Mouse (Mus musculus): ENCODE measurements around the gene Pfas. TPM values are rescaled to one million over a fixed set of nuclear protein-coding genes. Genes with fewer than 3 reads are reported as not detected.
"Not testable (repeated sequence)": the region's sequence is repeated elsewhere in the genome, so short reads cannot be mapped to it uniquely, and the experiment has no call there.

The Pfas gene
- polyA plus RNA-seq, 1 experiment from 2014 or later = 45.9 TPM

GRCm38 (mm10) chr11:68965050-68965449 is 43.2 kb downstream of the Pfas start:
- ATAC-seq (replicated peaks; ENCODE audit: low FRiP score) = no peak
- Histone ChIP-seq H3K4me3 (replicated peaks) (no peak overlapping the region), H3K27ac (no peak overlapping the region), H3K9me3 (replicated peaks) (no peaks in the 10 kb centered on the region), H3K27me3 (0 out of 2 replicates have a peak, but pooled peaks cover 2% of the 10 kb centered on the region), H3K9ac (no peak overlapping the region), H3K4me2 (no peak overlapping the region), H3K36me3 (no peaks in the 10 kb centered on the region), H3K4me1 (peaks cover 26% of the 10 kb centered on the region)

DNA sequence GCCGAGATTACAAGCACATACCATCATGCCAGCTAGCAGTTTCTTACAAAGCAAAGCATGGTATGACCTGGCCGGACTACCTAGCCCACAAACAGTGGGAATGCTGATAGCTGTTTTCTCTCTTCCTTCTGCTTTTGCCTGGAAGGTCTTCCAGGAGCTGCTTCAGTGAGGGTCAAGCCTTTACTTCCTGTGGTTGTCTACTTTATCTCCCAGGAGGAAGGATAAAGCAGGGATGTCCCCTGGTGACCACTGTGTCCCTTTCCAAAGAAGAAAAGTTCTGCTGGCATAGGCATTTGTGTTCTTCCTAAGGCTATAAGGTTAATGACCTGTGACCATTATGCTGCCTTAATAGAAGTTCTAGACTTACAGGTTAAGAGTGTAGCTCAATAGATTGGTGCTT is 44.9 kb downstream of the Pfas start:
- no peak overlapping the region for H3K27ac ChIP-seq
- ATAC-seq (replicated peaks; ENCODE audit: low FRiP score) = no peak
- WGBS = 72% methylated on average over 2 of the region's 2 CpGs

DNA sequence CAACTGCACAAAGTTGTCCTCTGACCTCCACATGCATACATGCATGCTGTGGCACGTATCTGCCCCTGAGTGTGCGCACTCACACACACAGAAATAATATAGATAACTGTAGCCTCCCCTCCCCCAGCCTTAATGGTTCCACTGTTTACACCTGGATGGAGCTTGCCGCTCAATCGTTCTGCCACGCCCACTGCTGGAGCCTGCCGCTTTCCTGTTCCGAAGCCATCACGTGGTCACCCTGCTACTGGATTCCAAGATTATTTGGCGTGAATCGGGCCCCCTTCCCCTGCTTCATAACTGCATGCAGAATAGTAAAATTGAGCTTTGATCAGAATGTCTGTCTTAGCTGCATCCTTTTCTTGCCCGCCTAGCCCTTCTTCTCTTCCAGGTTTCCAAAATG is 46.1 kb downstream of the Pfas start:
- Histone ChIP-seq H3K4me1 (peaks cover 14% of the 10 kb centered on the region), H3K4me2 (0 out of 2 replicates have a peak overlapping the region, but pooled peaks have one; percentile 14)
- H3K4me3 ChIP-seq (replicated peaks); ATAC-seq (replicated peaks; ENCODE audit: low FRiP score); H3K9me3 ChIP-seq (replicated peaks); H3K27me3 ChIP-seq; H3K9ac ChIP-seq; H3K27ac ChIP-seq; H3K36me3 ChIP-seq: not testable (repeated sequence)
- WGBS = 21% methylated on average over 11 of the region's 11 CpGs

More for the DNA sequence above, 44.9 kb downstream of the Pfas start:
- H3K9me3 ChIP-seq (replicated peaks) = no peaks in the 10 kb centered on the region
- peaks cover 19% of the 10 kb centered on the region for H3K4me1 ChIP-seq
- H3K27me3 ChIP-seq = 0 out of 2 replicates have a peak, but pooled peaks cover 2% of the 10 kb centered on the region
- no peak overlapping the region for H3K9ac ChIP-seq
- H3K4me2 ChIP-seq = no peak overlapping the region
- no peaks in the 10 kb centered on the region for H3K36me3 ChIP-seq
- H3K4me3 ChIP-seq (replicated peaks) = no peak overlapping the region

GRCm38 (mm10) chr11:68961596-68961995 is 46.7 kb downstream of the Pfas start:
- Histone ChIP-seq H3K9me3 (replicated peaks) (no peaks in the 10 kb centered on the region), H3K4me1 (peaks cover 14% of the 10 kb centered on the region)
- 77% methylated on average over 3 of the region's 3 CpGs for WGBS

GRCm38 (mm10) chr11:68957971-68958370 is 50.3 kb downstream of the Pfas start:
- peak overlapping the region; percentile 76 for H3K4me2 ChIP-seq
- H3K9me3 ChIP-seq (replicated peaks) = no peaks in the 10 kb centered on the region
- H3K36me3 ChIP-seq = no peaks in the 10 kb centered on the region
- 65% methylated on average over 1 of the region's 1 CpGs for WGBS
- H3K27me3 ChIP-seq = peaks cover 22% of the 10 kb centered on the region
- ATAC-seq (replicated peaks; ENCODE audit: low FRiP score) = no peak
- H3K27ac ChIP-seq = no peak overlapping the region
- H3K4me1 ChIP-seq = peaks cover 38% of the 10 kb centered on the region
- peak overlapping the region; percentile 44; the same call in 1 of the 2 replicates for H3K4me3 ChIP-seq (replicated peaks)
- H3K9ac ChIP-seq = no peak overlapping the region

More at GRCm38 (mm10) chr11:68961596-68961995, 46.7 kb downstream of the Pfas start:
- Histone ChIP-seq H3K4me2 (no peak overlapping the region), H3K27ac (no peak overlapping the region), H3K4me3 (replicated peaks) (no peak overlapping the region), H3K27me3 (0 out of 2 replicates have a peak, but pooled peaks cover 2% of the 10 kb centered on the region), H3K36me3 (no peaks in the 10 kb centered on the region), H3K9ac (no peak overlapping the region)
- ATAC-seq (replicated peaks; ENCODE audit: low FRiP score) = no peak

GRCm38 (mm10) chr11:68957308-68957707 is 51.0 kb downstream of the Pfas start, which contains the start of gene Arhgef15:
Gene Arhgef15, minus strand, starts transcription at chr11:68957480.
- 0 out of 2 replicates have a peak within 1 kb of the TSS, but pooled peaks have one; percentile 1 for H3K9ac ChIP-seq
- peaks cover 37% of the 10 kb centered on the region for H3K4me1 ChIP-seq
- H3K27me3 ChIP-seq = peaks cover 23% of the 10 kb centered on the region
- no peaks in the 10 kb centered on the region for H3K36me3 ChIP-seq
- H3K9me3 ChIP-seq (replicated peaks) = no peaks in the 10 kb centered on the region
- no peak for ATAC-seq (replicated peaks; ENCODE audit: low FRiP score)
- peak within 1 kb of the TSS; percentile 63 for H3K27ac ChIP-seq
- peak within 1 kb of the TSS; percentile 44 for H3K4me3 ChIP-seq (replicated peaks)
- WGBS = 43% methylated on average over 8 of the region's 8 CpGs
- H3K4me2 ChIP-seq = peak within 1 kb of the TSS; percentile 76

GRCm38 (mm10) chr11:68956697-68957096 is 51.6 kb downstream of the Pfas start:
- Histone ChIP-seq H3K9ac (0 out of 2 replicates have a peak overlapping the region, but pooled peaks have one; percentile 1), H3K27me3 (peaks cover 27% of the 10 kb centered on the region), H3K27ac (peak overlapping the region; percentile 63), H3K4me3 (replicated peaks) (peak overlapping the region; percentile 44), H3K9me3 (replicated peaks) (no peaks in the 10 kb centered on the region), H3K36me3 (no peaks in the 10 kb centered on the region), H3K4me2 (peak overlapping the region; percentile 76), H3K4me1 (peaks cover 33% of the 10 kb centered on the region)
- WGBS = 28% methylated on average over 13 of the region's 13 CpGs
- ATAC-seq (replicated peaks; ENCODE audit: low FRiP score) = no peak; the same call in 1 of the 2 replicates

DNA sequence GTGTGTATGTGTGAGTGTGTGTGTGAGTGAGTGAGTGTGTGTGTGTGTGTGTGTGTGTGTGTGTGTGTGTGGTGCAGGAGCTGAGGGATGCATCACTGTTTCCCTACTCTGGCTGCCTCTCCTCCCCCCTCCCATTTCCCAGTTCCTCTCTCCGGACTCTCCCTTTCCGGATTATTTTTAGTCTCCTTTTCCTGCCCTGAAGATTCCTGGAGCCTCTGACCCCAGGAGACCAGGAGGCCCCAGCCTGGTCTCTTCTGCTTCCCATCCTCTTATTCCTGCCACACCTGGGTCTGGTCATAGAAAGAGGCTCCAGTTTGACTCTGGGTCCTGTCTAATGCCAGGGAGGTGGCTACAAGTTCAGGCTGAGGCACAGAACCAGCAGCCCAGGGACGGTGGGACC is 52.2 kb downstream of the Pfas start:
- WGBS = 42% methylated on average over 3 of the region's 3 CpGs
- ATAC-seq (replicated peaks; ENCODE audit: low FRiP score) = no peak
- no peak overlapping the region for H3K9ac ChIP-seq

GRCm38 (mm10) chr11:68955473-68955872 is 52.8 kb downstream of the Pfas start:
- WGBS = 62% methylated on average over 5 of the region's 5 CpGs

More for the DNA sequence above, 52.2 kb downstream of the Pfas start:
- Histone ChIP-seq H3K4me3 (replicated peaks) (peak overlapping the region; percentile 44), H3K4me1 (peaks cover 33% of the 10 kb centered on the region), H3K27ac (peak overlapping the region; percentile 63), H3K27me3 (peaks cover 32% of the 10 kb centered on the region), H3K36me3 (no peaks in the 10 kb centered on the region), H3K9me3 (replicated peaks) (no peaks in the 10 kb centered on the region), H3K4me2 (peak overlapping the region; percentile 76)

DNA sequence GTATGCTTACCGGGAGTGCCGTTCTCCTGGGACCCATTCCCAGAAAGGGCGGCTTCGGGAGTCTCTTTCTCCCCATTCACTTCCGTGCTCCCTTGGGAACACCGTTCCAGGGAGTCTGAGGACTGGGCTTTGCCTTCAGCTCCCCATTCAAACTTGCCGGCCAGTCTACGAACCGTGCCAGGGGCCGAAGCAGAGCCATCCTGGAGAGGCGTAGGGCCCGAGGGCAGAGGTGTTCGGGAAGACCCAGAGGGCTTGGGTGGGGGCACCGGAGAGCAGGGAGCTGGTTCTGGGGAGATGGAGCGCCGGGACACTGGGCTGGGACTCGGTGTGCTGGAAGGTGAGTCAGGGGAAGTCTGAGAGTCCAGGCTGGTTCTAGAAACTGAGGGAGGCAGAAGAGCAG is 53.9 kb downstream of the Pfas start:
- Histone ChIP-seq H3K27ac (no peak overlapping the region), H3K9ac (peak overlapping the region; percentile 42), H3K36me3 (no peaks in the 10 kb centered on the region), H3K27me3 (peaks cover 32% of the 10 kb centered on the region), H3K4me3 (replicated peaks) (peak overlapping the region; percentile 44), H3K4me1 (peaks cover 33% of the 10 kb centered on the region), H3K9me3 (replicated peaks) (no peaks in the 10 kb centered on the region), H3K4me2 (peak overlapping the region; percentile 76)
- WGBS = 3% methylated on average over 17 of the region's 17 CpGs
- ATAC-seq (replicated peaks; ENCODE audit: low FRiP score) = no peak

More at GRCm38 (mm10) chr11:68955473-68955872, 52.8 kb downstream of the Pfas start:
- Histone ChIP-seq H3K4me2 (peak overlapping the region; percentile 76), H3K27me3 (peaks cover 32% of the 10 kb centered on the region), H3K9ac (no peak overlapping the region), H3K27ac (no peak overlapping the region), H3K36me3 (no peaks in the 10 kb centered on the region), H3K9me3 (replicated peaks) (no peaks in the 10 kb centered on the region), H3K4me3 (replicated peaks) (peak overlapping the region; percentile 44), H3K4me1 (peaks cover 33% of the 10 kb centered on the region)
- no peak for ATAC-seq (replicated peaks; ENCODE audit: low FRiP score)

- H3K9ac ChIP-seq = peak overlapping the region; percentile 42; the same call in 1 of the 2 replicates
- no peaks in the 10 kb centered on the region for H3K36me3 ChIP-seq
- no peak for ATAC-seq (replicated peaks; ENCODE audit: low FRiP score)
- no peak overlapping the region for H3K27ac ChIP-seq
- H3K4me2 ChIP-seq = peak overlapping the region; percentile 76
- H3K4me1 ChIP-seq = peaks cover 33% of the 10 kb centered on the region
- no peaks in the 10 kb centered on the region for H3K9me3 ChIP-seq (replicated peaks)
- H3K4me3 ChIP-seq (replicated peaks) = peak overlapping the region; percentile 44
- WGBS = 7% methylated on average over 13 of the region's 13 CpGs
- H3K27me3 ChIP-seq = peaks cover 32% of the 10 kb centered on the region
Observed at GRCm38 (mm10) chr11:68953903-68954302, 54.4 kb downstream of the Pfas start.

DNA sequence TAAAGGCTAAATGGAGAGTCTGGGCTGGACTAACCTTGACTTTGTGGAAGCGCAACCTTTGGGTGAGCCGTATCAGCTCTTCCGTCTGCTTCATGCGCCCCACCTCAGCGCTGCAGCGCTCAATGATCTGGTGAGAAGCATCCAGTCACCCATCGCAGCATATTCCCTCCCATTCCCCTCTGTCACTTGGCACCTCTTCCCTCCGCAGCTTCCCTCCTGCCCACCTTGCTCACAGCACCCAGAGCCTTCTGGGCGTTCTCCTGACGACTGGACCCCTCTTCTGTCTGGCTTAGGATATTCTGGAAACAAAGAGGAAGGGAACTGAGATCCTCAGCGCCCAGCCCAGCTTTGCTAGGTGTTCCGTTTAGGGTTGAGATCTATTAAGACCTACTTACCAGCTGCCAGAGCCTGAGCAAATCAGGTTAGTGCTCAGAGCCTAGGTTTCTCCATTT is 60.7 kb downstream of the Pfas start:
- Histone ChIP-seq H3K27me3 (peaks cover 29% of the 10 kb centered on the region), H3K36me3 (peaks cover 13% of the 10 kb centered on the region; the same call in 1 of the 2 replicates), H3K27ac (no peak overlapping the region), H3K4me3 (replicated peaks) (peak overlapping the region; percentile 26; the same call in 1 of the 2 replicates), H3K9me3 (replicated peaks) (no peaks in the 10 kb centered on the region), H3K4me2 (peak overlapping the region; percentile 54), H3K4me1 (peaks cover 16% of the 10 kb centered on the region), H3K9ac (no peak overlapping the region)
- 9% methylated on average over 12 of the region's 12 CpGs for WGBS
- ATAC-seq (replicated peaks; ENCODE audit: low FRiP score) = no peak; the same call in 1 of the 2 replicates

Measured in kidney, embryonic 15.5 days (tissue).